Mouse (Mus musculus) kidney, adult 11 months (tissue): ENCODE data around the gene Csf2ra.
A peak's percentile ranks its signal among the peaks of the same experiment; 100 is the strongest.
"Not testable (repeated sequence)": the region's sequence is repeated elsewhere in the genome, so short reads cannot be mapped to it uniquely, and the experiment has no call there.

Experiments used
- DNase-seq: peaks from one replicate; pipeline ENCODE4 v3.0.0; 2022

The Csf2ra gene

GRCm38 (mm10) chr19:61224678-61225525, 3.3 kb downstream of the Csf2ra start:
- peak; percentile 12 for DNase-seq

GRCm38 (mm10) chr19:61223706-61224328, 4.4 kb downstream of the Csf2ra start:
- DNase-seq = no peak

- DNase-seq = not testable (repeated sequence)
Observed at GRCm38 (mm10) chr19:61207506-61207905, 20.7 kb downstream of the Csf2ra start.

- peak; percentile 17 for DNase-seq
Observed at GRCm38 (mm10) chr19:61199836-61200235, 28.4 kb downstream of the Csf2ra start.

- DNase-seq = peak; percentile 86
Observed at GRCm38 (mm10) chr19:61199316-61199715, 28.9 kb downstream of the Csf2ra start.

GRCm38 (mm10) chr19:61183590-61183989, 44.6 kb downstream of the Csf2ra start, which contains the start of gene Gm6020:
Gene Gm6020, plus strand, starts transcription at chr19:61183890.
- DNase-seq = not testable (repeated sequence)

GRCm38 (mm10) chr19:61175756-61176324, 52.4 kb downstream of the Csf2ra start, which contains the start of gene Gm7102:
Gene Gm7102, minus strand, starts transcription at chr19:61176309.
- DNase-seq = no peak
